Mouse (Mus musculus) embryonic facial prominence, embryonic 14.5 days (tissue): Measurements from ENCODE around the gene Clcn7. TPM values are rescaled to one million over a fixed set of nuclear protein-coding genes. Genes with fewer than 3 reads are reported as not detected.
A peak's percentile ranks its signal among the peaks of the same experiment; 100 is the strongest.
"Not testable (repeated sequence)": the region's sequence is repeated elsewhere in the genome, so short reads cannot be mapped to it uniquely, and the experiment has no call there.

Experiments
- ATAC-seq: fragments of 200-750 bp; cut with Nextera tagmentation; 2 replicates; pipeline ENCODE4 v1.8.0; 2017; ENCODE audit warnings: low read depth, moderate number of reproducible peaks, moderate TSS enrichment
- DNase-seq: peaks from one replicate; pipeline ENCODE4 v3.0.0-alpha.2; 2015; ENCODE audit warnings: low spot score
- H3K27ac ChIP-seq: fragments of 300-500 bp; sonication (generic); replicated peaks from 2 replicates; pipeline ENCODE4 v1.5.1; 2014; ENCODE audit warnings: low read depth, mild to moderate bottlenecking, low read length, moderate library complexity
- H3K27me3 ChIP-seq: fragments of 300-500 bp; sonication (generic); replicated peaks from 2 replicates; pipeline ENCODE4 v1.6.1; 2014; ENCODE audit warnings: low read length; ENCODE audit not compliant: control insufficient read depth, insufficient read depth
- H3K36me3 ChIP-seq: fragments of 300-500 bp; sonication (generic); 2 replicates; pipeline ENCODE4 v1.6.1; 2014; ENCODE audit warnings: low read length, mixed read lengths; ENCODE audit not compliant: control insufficient read depth, insufficient read depth
- H3K4me1 ChIP-seq: fragments of 300-500 bp; sonication (generic); 2 replicates; pipeline ENCODE4 v1.6.1; 2014; ENCODE audit warnings: antibody characterized with exemption, low read length; ENCODE audit not compliant: control insufficient read depth, insufficient read depth
- H3K4me2 ChIP-seq: fragments of 300-500 bp; sonication (generic); 2 replicates; pipeline ENCODE4 v1.6.1; 2014; ENCODE audit warnings: low read depth, mild to moderate bottlenecking, low read length, moderate library complexity, mixed read lengths
- H3K4me3 ChIP-seq: fragments of 300-500 bp; sonication (generic); 2 replicates; pipeline ENCODE4 v1.5.1; 2014; ENCODE audit warnings: low read depth, mild to moderate bottlenecking, low read length
- H3K9ac ChIP-seq: fragments of 300-500 bp; sonication (generic); 2 replicates; pipeline ENCODE4 v1.6.1; 2014; ENCODE audit warnings: low read depth, mild to moderate bottlenecking, low read length, moderate library complexity, mixed read lengths
- H3K9me3 ChIP-seq: fragments of 300-500 bp; sonication (generic); 2 replicates; pipeline ENCODE4 v1.6.1; 2016; ENCODE audit warnings: low read length; ENCODE audit not compliant: control insufficient read depth
- WGBS: fragments of 180-500 bp; shearing (Covaris S2); extraction: QIAGEN DNeasy Blood & Tissue Kit; methylation state at CpG from one replicate; pipeline ENCODE4 v1.1.7; 2014; 5-methylcytosine and 5-hydroxymethylcytosine counted together
- polyA plus RNA-seq: library from polyadenylated mRNA; unstranded; fragments of >200 nt; fragmentation: Nextera tagmentation; extraction: Ambion mirVana; gene quantifications from 2 replicates; pipeline ENCODE4 v1.2.1, GENCODE M21; 2014

The Clcn7 gene
- polyA plus RNA-seq, 1 experiment from 2014 or later, result 21.4 TPM

- H3K4me3 ChIP-seq, result no peak overlapping the region
- ATAC-seq, result no peak
- WGBS, result 38% methylated on average over 4 of the region's 4 CpGs
- peaks cover 5% of the 10 kb centered on the region for H3K4me1 ChIP-seq
- no peaks in the 10 kb centered on the region for H3K9me3 ChIP-seq
- no peak overlapping the region for H3K27ac ChIP-seq
- H3K36me3 ChIP-seq, result 0 out of 2 replicates have a peak, but pooled peaks cover 8% of the 10 kb centered on the region
- no peak overlapping the region for H3K9ac ChIP-seq
- H3K4me2 ChIP-seq, result no peak overlapping the region
- DNase-seq, result no peak
- no peaks in the 10 kb centered on the region for H3K27me3 ChIP-seq
Measured at GRCm38 (mm10) chr17:25117263-25117662, 15.9 kb upstream of the Clcn7 start.

GRCm38 (mm10) chr17:25120406-25120805 lies 12.8 kb upstream of the Clcn7 start, which contains the start of gene Ptx4:
Gene Ptx4 (plus strand): TSS chr17:25120760.
- H3K4me3 ChIP-seq, result no peak within 1 kb of the TSS
- H3K9ac ChIP-seq, result peak within 1 kb of the TSS; percentile 37; the same call in 1 of the 2 replicates
- H3K27ac ChIP-seq, result peak within 1 kb of the TSS; percentile 13; the same call in 1 of the 2 replicates
- DNase-seq, result peak; percentile 29
- no peaks in the 10 kb centered on the region for H3K36me3 ChIP-seq
- WGBS, result 26% methylated on average over 3 of the region's 3 CpGs
- no peaks in the 10 kb centered on the region for H3K27me3 ChIP-seq
- no peaks in the 10 kb centered on the region for H3K4me1 ChIP-seq
- H3K4me2 ChIP-seq, result no peak within 1 kb of the TSS
- no peaks in the 10 kb centered on the region for H3K9me3 ChIP-seq
- ATAC-seq, result no peak

GRCm38 (mm10) chr17:25123979-25124378 lies 9.2 kb upstream of the Clcn7 start:
- no peak overlapping the region for H3K27ac ChIP-seq
- no peak overlapping the region for H3K9ac ChIP-seq
- WGBS, result 29% methylated on average over 7 of the region's 7 CpGs
- H3K4me3 ChIP-seq, result no peak overlapping the region
- no peaks in the 10 kb centered on the region for H3K4me1 ChIP-seq
- no peaks in the 10 kb centered on the region for H3K27me3 ChIP-seq
- H3K36me3 ChIP-seq, result no peaks in the 10 kb centered on the region
- ATAC-seq (no peak), DNase-seq (no peak)
- no peak overlapping the region for H3K4me2 ChIP-seq
- no peaks in the 10 kb centered on the region for H3K9me3 ChIP-seq

DNA sequence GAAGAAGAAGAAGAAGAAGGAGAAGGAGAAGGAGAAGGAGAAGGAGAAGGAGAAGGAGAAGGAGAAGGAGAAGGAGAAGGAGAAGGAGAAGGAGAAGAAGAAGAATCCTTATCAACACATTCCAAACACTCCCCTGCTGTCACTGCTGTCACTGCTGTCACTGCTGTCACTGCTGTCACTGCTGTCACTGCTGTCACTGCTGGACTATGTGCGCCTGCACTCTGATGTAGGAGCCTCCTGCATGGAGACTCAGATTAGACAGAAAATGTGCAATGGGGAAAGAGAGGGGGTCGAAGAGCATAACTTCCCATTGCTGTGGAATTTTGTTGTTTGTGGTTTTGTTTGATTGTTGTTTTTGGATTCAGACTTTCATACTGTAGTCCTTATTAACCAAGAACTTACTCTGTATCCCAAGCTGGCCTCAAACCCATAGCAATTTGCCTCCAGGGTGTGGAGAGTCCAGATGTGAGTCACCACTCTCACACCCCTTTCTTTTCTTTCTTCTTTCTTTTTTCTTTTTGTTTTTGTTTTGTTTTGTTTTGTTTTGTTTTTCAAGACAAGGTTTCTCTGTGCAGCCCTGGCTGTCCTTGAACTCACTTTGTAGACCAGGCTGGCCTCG lies 7.6 kb upstream of the Clcn7 start:
- DNase-seq, H3K27me3 ChIP-seq, H3K9ac ChIP-seq, ATAC-seq, H3K4me1 ChIP-seq, H3K4me2 ChIP-seq, H3K4me3 ChIP-seq, H3K27ac ChIP-seq, H3K9me3 ChIP-seq, H3K36me3 ChIP-seq: not testable (repeated sequence)
- WGBS, result 70% methylated on average over 3 of the region's 3 CpGs

GRCm38 (mm10) chr17:25127079-25127478 lies 6.1 kb upstream of the Clcn7 start:
- 62% methylated on average over 8 of the region's 8 CpGs for WGBS
- peak; percentile 29 for DNase-seq

DNA sequence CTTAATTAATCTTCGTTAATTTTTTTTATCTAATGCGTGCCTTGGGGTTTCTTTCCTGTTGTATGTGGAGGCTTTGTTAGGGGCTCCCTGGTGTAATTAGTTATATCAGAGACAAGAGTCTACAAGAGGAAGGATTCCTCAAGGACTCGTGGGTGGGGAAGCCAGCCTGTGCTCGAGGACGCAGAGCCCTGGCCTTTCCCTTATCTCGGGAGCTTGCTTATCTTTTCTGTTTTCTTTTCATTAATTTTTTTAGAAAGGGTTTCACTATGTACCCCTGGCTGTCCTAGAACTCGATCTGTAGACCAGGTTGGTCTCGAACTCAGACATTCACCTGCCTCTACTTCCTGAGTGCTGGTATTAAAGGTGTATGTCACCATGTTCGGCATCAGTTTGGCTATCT lies 5.5 kb upstream of the Clcn7 start:
- Histone ChIP-seq H3K36me3 (no peaks in the 10 kb centered on the region), H3K4me1 (no peaks in the 10 kb centered on the region), H3K27ac (no peak overlapping the region), H3K27me3 (no peaks in the 10 kb centered on the region), H3K4me3 (no peak overlapping the region), H3K9ac (no peak overlapping the region), H3K9me3 (no peaks in the 10 kb centered on the region), H3K4me2 (no peak overlapping the region)
- ATAC-seq (no peak), DNase-seq (no peak)
- WGBS, result 78% methylated on average over 9 of the region's 9 CpGs

More at GRCm38 (mm10) chr17:25127079-25127478, 6.1 kb upstream of the Clcn7 start:
- H3K9me3 ChIP-seq, result no peaks in the 10 kb centered on the region
- ATAC-seq, result 0 out of 2 replicates have a peak, but pooled peaks have one; percentile 30
- no peaks in the 10 kb centered on the region for H3K36me3 ChIP-seq
- H3K4me2 ChIP-seq, result no peak overlapping the region
- no peaks in the 10 kb centered on the region for H3K27me3 ChIP-seq
- no peak overlapping the region for H3K9ac ChIP-seq
- no peak overlapping the region for H3K4me3 ChIP-seq
- H3K4me1 ChIP-seq, result no peaks in the 10 kb centered on the region
- no peak overlapping the region for H3K27ac ChIP-seq

DNA sequence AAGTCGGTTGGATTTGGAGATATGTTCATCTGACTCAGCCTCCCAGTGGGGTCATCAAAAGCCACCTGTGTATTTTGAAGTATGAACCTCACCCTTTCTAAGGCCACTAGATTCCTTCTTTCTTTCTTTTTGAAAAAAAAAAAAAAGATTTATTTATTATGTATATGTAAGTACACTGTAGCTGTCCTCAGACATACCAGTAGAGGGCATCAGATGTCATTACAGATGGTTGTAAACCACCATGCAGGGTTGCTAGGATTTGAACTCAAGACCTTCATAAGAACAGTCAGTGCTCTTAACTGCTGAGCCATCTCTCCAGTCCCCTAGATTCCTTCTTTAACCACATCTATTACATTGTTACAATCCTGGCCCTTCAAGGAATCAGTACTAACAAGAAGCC lies 3.1 kb upstream of the Clcn7 start:
- peaks cover 8% of the 10 kb centered on the region for H3K4me1 ChIP-seq
- H3K9me3 ChIP-seq, result no peaks in the 10 kb centered on the region
- DNase-seq (no peak), ATAC-seq (no peak)
- no peak overlapping the region for H3K4me2 ChIP-seq
- WGBS, result 92% methylated on average over 1 of the region's 1 CpGs
- no peak overlapping the region for H3K4me3 ChIP-seq
- H3K27me3 ChIP-seq, result no peaks in the 10 kb centered on the region
- H3K36me3 ChIP-seq, result no peaks in the 10 kb centered on the region
- H3K9ac ChIP-seq, result no peak overlapping the region
- H3K27ac ChIP-seq, result no peak overlapping the region

- H3K4me3 ChIP-seq, result no peak overlapping the region
- 85% methylated on average over 6 of the region's 6 CpGs for WGBS
- 0 out of 2 replicates have a peak, but pooled peaks cover 6% of the 10 kb centered on the region for H3K36me3 ChIP-seq
- H3K4me1 ChIP-seq, result peaks cover 8% of the 10 kb centered on the region
- no peak for ATAC-seq
- no peak for DNase-seq
- no peak overlapping the region for H3K27ac ChIP-seq
- H3K27me3 ChIP-seq, result no peaks in the 10 kb centered on the region
- no peak overlapping the region for H3K4me2 ChIP-seq
- no peak overlapping the region for H3K9ac ChIP-seq
- H3K9me3 ChIP-seq, result no peaks in the 10 kb centered on the region
Measured at GRCm38 (mm10) chr17:25135622-25136021, 2.4 kb downstream of the Clcn7 start.

DNA sequence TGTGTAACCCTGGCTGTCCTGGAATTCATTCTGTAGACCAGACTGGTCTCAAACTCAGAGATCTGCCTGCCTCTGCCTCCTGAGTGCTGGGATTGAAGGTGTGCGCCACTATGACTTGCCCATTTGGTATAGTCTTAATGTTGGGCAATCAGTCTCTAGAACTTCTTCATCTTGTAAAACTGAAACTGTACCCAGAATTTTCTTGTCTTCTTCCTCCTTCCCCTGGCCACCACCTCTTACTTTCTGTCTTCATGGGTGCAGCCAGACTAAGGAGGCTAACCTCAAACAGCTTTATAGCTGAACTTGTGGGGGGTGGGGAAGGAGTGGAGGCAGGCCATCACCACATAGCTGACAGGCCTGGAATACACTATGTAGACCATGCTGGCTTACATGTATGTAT lies 5.6 kb downstream of the Clcn7 start:
- no peak overlapping the region for H3K4me3 ChIP-seq
- 90% methylated on average over 1 of the region's 1 CpGs for WGBS
- no peak overlapping the region for H3K27ac ChIP-seq
- ATAC-seq, result no peak
- no peak for DNase-seq
- no peaks in the 10 kb centered on the region for H3K9me3 ChIP-seq
- H3K4me2 ChIP-seq, result no peak overlapping the region
- H3K27me3 ChIP-seq, result no peaks in the 10 kb centered on the region
- peaks cover 8% of the 10 kb centered on the region for H3K4me1 ChIP-seq
- no peak overlapping the region for H3K9ac ChIP-seq
- H3K36me3 ChIP-seq, result 0 out of 2 replicates have a peak, but pooled peaks cover 6% of the 10 kb centered on the region
